Mouse (Mus musculus): ENCODE measurements around the gene Pde10a.

GRCm38 (mm10) chr17:8641491-8641890 lies 116.3 kb downstream of the Pde10a start:
- no peak for TF ChIP-seq CTCF (conservative IDR thresholded peaks at IDR 0.05; ENCODE audit: low read length)
- TF ChIP-seq POU5F1 (IDR thresholded peaks at IDR 0.05; ENCODE audit: borderline replicate concordance, low read length), result no peak
- TF ChIP-seq NANOG (IDR thresholded peaks at IDR 0.05; ENCODE audit: borderline replicate concordance, low read length), result no peak
